Mouse (Mus musculus) gastrocnemius, adult 8-10 months (tissue): ENCODE results near the gene Snrnp25. TPM values are rescaled to one million over a fixed set of nuclear protein-coding genes. Genes with fewer than 3 reads are reported as not detected.
A peak's percentile ranks its signal among the peaks of the same experiment; 100 is the strongest.

Source experiments
- DNase-seq, 2 experiments: peaks; one replicate each; pipeline ENCODE4 v3.0.0; 2022; ENCODE audit warnings: low spot score in 2 of 2
- total RNA-seq, 4 experiments: library from RNA; stranded (reverse); gene quantifications; 2 replicates each; pipeline ENCODE4 v1.2.4; 2022

Snrnp25 gene
- 10 to 100 TPM in 2 of 4 experiments, 1 to 10 TPM in 2; 9.4 to 12.5 (median 10.0) TPM for total RNA-seq

- peak; percentile 92 to 96 for DNase-seq
Observed at GRCm38 (mm10) chr11:32205058-32205873, at the start of gene Snrnp25. Gene Snrnp25 (plus strand): TSS chr11:32205415.

- DNase-seq: no peak
Observed at GRCm38 (mm10) chr11:32156854-32157630, 48.2 kb upstream of the Snrnp25 start.

- no peak for DNase-seq
Observed at GRCm38 (mm10) chr11:32157791-32158594, 47.2 kb upstream of the Snrnp25 start.

- DNase-seq: no peak
Observed at GRCm38 (mm10) chr11:32159176-32159575, 46.0 kb upstream of the Snrnp25 start.

GRCm38 (mm10) chr11:32160341-32160740 is 44.9 kb upstream of the Snrnp25 start:
- DNase-seq: no peak

GRCm38 (mm10) chr11:32161500-32161899 is 43.7 kb upstream of the Snrnp25 start:
- DNase-seq: no peak

DNA sequence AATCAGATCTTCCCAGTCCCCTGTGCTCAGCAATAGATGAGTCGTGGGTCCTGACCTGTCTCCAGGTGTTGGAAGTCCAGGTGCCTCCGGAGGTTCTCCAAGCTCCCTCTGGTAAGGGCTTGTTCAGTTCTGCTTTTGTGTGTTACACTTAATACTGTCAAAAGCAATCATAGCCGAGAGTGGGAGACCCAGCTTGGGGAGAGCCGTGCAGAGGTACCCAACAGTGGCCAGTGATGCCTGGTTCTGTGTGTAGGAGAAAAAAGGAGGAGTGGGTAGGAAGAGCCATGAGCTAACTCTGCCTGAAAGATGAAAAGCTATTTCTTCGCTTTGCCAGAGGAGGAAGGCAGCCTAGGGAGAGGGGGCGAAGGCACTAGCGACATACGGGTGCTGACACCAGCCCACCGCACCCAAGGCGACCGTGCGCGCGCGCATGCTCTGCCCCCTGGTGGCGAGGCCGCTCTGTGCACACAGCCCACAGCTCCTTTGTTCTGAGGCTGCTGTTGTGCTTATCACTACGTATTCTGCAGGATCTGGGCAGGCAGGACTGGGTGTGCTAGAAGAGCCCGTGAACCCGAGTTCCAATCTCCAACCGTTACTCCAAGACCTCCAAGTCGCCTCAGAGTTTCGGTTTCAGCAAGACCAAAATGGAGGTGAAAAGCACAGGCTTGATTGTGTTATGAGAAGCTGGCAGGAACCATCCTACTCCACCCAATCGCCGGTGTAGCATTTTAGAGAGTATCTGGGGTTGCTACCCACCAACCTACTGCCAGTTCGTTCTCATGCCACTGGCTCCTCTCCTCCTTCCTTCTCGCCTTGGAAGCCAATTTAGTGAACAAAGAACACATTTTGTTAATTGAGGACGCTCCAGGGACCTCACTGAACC is 43.1 kb upstream of the Snrnp25 start:
- DNase-seq: peak in 1 of 2 experiments; percentile 17

DNA sequence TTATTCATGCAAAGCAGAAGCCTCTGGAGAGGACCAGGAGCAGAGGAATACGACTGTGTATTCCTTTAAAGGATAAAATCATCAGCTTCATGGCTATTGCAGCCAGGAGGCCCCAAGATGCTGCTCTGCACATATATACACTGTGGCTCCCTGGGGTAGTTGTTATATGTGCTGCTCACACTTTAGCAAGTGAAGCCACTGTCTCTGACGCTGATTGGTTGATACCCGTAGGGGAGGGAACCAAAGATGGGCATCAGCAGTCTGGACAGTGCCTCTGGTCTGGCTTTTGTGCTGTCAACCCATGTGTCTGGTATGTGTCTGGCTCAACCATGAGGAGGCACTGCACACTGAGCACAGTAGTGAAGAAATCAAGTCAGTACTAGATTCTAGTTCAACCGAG is 38.5 kb upstream of the Snrnp25 start:
- DNase-seq: no peak

GRCm38 (mm10) chr11:32178506-32178905 is 26.7 kb upstream of the Snrnp25 start:
- no peak for DNase-seq

DNA sequence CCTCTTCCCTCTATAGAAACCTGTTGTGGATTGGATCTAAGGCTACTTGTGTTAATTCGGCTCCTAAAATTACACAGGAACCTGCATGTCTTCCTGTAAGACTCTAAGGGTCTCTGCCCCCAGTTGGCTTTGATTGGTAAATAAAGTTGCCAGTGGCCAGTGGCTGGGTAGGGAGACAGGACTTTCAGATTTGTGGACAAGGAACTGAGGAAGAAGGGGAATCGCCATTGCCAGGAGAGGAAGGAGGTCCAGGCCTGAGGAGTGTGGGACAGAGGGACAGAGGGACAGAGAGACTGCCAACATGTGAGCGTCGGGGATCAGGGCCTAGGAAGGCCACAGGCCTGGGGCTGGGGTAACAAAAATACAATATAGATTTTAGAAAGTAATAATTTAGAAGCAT is 24.0 kb upstream of the Snrnp25 start:
- DNase-seq: no peak

DNA sequence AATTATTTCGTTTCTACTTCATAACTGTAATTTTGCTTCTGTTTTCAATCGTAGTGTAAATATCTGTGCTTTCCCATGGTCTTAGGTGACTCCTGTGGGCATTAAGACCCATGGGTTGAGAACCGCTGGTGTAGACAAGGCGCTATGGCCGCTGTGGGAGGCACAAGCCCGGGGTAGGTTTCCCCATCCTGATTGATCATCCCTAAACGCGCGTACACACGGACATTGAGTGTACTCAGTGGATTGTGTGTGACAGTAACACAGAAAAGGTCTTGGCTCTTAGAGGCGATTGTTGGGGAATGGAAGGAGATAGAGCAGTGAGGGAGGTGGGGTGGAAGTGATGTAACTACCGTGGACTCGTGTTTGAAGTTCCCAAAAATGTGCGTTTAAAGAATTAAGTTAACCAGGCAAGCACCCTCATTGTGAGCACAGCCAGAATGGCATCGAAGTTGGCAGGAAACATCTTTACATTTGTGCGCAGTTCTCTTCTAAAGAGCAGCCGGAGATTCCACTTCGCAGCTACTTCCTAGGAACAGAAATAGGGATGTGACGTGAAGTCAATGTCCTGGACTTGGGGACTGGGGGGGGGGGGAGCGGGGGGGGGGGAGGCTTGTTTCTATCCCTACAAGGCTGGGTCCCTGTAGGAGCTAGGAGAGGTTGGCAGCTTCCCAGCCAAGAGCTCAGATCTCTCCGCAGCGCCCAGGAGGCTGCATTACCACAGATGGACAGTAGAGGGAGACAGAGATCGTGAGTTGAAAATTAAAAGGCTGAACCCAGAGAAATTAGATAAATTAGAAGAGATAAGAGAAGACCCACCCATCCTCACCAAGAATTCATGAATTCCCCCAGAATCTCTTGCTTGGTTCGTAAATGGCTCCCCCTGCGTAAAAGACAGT is 23.0 kb upstream of the Snrnp25 start:
- peak; percentile 64 to 71 for DNase-seq

DNA sequence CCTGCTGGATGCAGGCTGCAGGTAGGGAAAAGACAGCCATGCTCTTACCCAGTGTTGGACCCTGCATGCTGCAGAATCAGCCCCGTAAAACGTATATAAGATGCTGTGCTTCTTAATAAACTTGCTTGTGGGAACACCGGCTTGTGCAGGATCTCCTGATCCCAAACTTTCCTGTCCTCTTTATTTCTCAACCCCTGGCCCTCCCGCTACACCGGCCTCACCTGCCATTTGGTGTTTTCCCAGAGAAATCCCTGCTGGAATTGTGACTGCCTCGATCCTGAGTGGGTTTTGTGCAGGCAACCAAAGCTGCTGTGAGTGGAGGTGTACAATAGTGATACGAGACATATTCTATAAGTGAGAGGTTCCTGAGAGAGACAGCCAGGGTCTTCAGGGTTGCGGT is 20.7 kb upstream of the Snrnp25 start:
- DNase-seq: no peak

DNA sequence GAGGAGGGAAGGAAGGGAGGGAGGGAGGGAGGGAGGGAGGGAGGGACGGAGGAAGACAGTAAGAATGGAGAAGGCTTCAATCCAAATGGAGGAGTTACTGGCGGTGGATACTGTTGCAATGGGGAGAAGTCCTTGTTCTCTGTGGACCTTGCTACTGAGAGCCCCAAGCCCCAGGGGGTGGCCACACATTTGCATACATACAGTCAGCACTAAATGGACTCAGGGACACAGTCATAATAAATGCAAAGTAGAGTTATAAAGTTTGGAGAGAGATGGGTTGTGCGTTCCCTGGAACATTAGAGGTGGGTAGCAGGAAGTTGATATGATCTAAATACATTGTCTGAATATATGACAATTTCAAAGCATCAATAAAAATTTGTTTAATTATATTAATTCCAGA is 19.2 kb upstream of the Snrnp25 start:
- DNase-seq: no peak

DNA sequence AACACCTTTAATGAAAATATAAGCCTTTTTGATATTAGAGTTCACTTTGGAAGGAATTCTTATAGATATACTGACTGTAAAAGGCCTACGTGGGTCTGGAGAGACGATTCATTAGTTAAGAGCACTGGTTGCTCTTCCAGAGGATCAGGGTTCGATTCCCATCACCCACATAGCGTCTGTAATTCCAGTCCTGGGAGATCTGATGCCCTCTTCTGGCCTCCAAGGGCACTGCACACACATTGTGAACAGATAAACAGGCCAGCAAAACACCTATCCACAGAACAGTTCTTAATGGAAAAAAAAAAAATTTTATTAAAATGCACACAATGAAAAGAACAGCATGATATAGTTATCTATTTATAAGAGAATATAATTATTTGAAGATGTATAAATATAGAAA is 18.0 kb upstream of the Snrnp25 start:
- DNase-seq: no peak

- DNase-seq: no peak
Observed at GRCm38 (mm10) chr11:32188881-32189280, 16.3 kb upstream of the Snrnp25 start.

DNA sequence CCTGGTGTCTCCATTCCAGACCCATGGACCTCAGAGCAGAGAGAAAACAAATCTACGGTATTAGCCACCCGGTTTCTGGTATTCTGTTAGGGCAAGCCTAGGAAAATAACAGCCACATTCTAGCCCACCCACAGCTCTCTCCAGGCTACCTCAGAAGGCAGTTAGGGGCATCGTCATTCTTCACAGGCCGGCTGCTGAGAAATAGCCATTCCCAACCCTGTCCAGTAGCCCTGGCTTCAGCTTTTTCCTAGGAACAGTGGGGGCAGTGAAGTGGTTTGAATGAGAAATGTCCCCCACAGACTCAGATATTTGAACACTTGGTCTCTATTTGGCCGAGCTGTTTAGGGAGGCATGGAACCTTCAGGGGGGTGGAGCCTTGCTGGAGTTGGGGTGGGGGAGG is 15.8 kb upstream of the Snrnp25 start:
- DNase-seq: no peak

- no peak for DNase-seq
Observed at GRCm38 (mm10) chr11:32190119-32190518, 15.1 kb upstream of the Snrnp25 start.

GRCm38 (mm10) chr11:32190603-32191110 is 14.6 kb upstream of the Snrnp25 start:
- no peak for DNase-seq

- DNase-seq: no peak
Observed at GRCm38 (mm10) chr11:32193156-32193555, 12.1 kb upstream of the Snrnp25 start.
